Mouse (Mus musculus) ZHBTc4 (cell line): Measurements from ENCODE around the gene Rgs12.

Experiments
- DNase-seq: peaks from one replicate; pipeline ENCODE4 v3.0.0-alpha.2; 2011; ENCODE audit warnings: low read depth, low spot score

Rgs12 gene

GRCm38 (mm10) chr5:35029755-35030154 lies 80.5 kb downstream of the Rgs12 start:
- DNase-seq = no peak

DNA sequence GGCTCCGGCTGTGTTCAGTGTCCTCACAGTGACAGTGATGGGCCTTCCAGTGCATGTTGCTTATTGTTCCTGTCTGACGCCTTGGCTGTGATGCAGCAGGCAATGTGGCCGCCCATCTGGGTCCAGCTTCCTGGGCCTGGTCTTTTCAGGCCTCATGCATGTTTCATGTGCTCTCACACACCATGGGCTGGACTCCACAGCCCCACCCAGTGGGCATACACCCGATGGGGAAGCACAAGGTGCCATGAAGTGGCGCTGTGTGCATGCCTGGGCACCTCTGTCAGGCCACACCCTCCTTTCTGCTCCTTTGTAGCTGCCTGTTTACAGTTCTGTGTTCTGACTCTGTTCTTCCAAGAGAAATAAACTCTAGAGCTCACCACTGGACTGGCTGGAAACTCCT lies 83.8 kb downstream of the Rgs12 start:
- DNase-seq = no peak

DNA sequence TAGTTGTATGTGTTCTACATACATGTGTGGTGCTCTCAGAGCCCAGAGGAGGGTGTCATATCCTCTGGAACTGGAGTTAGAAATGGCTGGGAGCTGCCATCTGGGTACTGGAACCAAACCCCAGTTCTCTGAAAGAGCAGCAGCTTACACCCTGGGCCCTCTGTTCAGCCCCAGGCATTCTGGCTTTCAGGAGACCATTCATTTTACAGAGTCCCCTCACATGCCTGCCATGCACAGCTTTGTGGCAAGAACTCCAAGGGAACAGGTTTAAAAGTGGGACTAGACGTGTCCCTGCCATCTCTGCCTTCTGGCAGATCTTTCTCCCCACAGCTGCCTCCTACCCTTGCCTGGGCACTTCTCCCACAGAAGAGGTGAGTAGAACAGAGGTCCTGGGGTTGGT lies 84.4 kb downstream of the Rgs12 start:
- no peak for DNase-seq

- no peak for DNase-seq
Measured at GRCm38 (mm10) chr5:35035141-35035540, 85.9 kb downstream of the Rgs12 start.

DNA sequence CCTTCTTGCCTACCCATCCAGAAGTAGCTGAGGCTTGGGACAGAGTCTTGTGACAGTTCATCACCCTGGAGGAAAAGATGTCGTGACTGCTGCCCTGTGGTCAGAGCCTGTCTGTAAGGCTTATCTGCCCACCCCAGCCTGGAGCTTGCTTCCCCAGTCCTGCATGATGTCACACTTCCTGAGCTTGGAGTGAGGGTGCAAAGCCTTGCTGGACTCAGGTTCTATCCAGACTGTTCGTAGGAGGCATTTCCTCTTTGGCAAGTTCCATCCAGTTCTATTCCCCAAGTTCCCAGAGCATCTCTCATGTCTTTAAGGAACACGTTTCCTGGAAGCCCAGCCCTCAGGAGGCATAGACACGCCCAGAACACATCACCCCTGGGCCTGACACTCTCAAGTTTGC lies 86.5 kb downstream of the Rgs12 start:
- DNase-seq = peak; percentile 49

GRCm38 (mm10) chr5:35037438-35037837 lies 88.2 kb downstream of the Rgs12 start:
- DNase-seq = no peak

DNA sequence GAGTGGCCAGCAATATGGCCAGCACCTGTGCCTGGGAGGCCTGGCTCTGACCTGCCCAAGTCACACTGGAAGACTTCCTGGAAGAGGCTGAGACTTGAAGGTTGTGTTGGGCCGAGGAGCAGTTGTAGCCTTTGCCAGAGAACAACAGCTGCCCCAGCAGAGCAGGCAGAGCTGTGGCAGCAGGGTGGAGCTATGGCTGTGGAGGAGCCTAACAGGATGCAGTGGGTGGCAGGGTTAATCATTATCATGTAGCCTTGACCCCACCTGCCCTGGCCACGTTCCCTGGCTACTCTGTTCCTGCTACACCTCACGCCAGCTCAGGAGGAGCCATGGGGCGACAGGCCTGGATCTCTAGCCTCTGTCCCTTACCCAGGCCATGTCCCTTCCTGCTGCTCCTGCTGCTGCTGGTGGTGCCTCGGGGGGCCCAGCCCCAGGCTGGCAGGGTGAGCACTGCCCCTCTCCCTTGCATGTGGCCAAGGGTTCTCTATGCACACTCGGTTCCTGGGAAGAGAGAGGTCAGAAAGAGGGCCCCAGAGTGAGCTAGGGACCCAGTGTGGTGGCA lies 92.1 kb downstream of the Rgs12 start, which contains the start of gene Hgfac:
Hgfac (plus strand) TSS at position 242 of the 562 bp plus-strand sequence.
- DNase-seq = no peak

DNA sequence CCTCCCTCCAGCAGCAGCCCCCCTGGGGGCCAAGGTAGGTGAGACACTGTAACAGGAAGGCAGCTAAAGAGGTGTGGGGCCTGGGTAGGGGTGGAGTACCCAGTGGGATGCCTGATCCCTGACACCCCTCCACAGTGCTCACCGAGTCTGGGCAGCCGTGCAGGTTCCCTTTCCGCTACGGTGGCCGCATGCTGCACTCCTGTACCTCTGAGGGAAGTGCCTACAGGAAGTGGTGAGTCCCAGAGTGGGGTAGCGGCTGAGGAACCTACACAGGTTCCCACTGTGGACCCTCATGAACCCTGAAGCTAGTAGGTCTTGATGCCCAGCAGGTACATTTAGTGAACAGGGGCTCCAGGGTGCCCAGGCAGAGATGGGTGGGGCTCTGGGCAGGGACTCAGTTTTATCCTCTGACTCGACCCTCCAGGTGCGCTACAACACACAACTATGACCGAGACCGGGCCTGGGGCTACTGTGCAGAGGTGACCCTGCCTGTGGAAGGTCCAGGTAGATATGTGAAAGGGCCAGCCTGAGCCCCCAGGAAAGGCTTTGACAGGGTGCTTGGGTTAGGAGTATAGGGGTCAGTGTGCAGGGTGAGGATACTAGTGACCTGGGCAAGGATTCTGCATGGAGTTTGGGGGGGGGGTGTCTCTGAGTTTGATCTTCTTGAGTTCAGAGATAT lies 93.3 kb downstream of the Rgs12 start:
- no peak for DNase-seq

DNA sequence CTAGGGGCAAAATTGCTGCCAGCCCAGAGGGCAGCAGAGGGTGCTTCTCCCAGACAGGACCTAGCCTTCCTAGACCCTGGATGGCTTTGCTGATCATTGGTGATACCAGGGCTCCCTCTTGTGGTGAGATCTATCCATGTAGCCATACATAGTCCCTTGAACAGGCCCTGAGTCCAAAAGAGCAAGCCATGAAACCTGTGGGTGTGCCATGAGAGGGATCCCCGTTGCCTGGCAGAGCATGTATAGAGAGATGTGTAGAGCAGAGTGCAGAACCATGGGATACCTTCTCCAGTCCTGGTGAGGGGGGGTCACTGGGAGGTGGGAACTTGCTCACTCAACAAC lies 93.8 kb downstream of the Rgs12 start:
- peak; percentile 77 for DNase-seq

DNA sequence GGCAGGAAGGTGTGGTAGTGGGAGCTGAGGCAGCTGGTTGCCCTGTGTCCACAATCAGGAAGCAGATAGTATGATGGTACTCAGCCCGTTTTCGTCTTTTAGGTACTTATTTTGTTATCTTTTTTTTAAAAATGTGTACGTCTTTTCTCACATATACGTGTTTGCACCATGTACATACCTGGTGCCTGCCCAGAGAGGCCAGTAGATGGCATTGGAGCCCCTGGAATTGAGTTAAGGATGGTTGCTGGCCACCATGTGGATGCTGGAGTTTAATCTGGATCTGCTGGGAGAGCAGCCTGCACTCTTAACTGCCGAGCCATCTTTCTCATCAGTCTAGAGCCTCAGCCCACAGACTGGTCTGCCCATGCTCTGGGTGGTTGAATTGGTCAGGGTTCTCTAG lies 101.3 kb downstream of the Rgs12 start:
- DNase-seq = peak; percentile 15

GRCm38 (mm10) chr5:35054628-35055027 lies 105.4 kb downstream of the Rgs12 start:
- no peak for DNase-seq

- peak; percentile 44 for DNase-seq
Measured at GRCm38 (mm10) chr5:35055076-35055475, 105.8 kb downstream of the Rgs12 start.

- DNase-seq = peak; percentile 34
Measured at GRCm38 (mm10) chr5:35056604-35057432, 107.6 kb downstream of the Rgs12 start, which contains the start of gene Dok7. Gene Dok7 (plus strand): TSS chr5:35056766.

DNA sequence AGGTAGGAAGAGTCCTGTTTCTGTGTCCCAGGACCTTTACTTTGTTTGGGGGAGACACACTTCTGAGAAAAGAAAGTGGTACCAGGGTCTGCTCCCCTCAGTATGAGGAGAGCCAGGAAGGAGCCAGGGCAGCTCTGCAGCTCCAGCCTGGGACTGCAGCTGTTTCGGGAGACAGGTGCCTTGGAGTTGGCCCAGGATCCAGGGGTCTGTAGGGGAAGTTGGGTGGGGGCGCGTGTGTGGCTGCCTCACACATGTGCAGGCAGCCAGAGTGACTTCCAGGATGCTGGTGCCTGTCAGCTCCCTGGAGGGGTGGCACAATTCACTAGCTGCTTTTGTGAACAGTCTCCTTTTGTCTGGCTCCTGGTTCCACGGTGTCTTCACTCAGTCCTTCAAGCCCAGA lies 108.3 kb downstream of the Rgs12 start:
- DNase-seq = no peak

DNA sequence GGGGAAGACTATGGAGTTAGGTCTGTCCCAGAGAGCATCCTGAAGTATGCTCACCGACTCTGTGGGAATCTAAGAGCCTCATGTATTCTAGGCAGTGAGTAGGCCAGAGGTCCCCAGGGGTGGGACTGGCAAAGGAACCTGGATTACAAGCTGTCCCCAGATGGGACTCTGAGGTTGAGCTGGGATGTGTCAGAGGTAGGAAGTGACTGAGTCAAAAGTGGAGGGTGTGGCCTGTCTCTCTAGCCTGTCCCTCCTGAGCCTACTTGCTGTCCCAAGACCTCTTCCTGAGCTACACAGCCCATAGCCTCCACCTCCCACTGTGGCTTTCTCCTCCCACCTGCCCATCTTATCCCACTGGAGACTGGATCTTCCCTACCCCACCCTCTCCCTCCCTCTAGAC lies 109.0 kb downstream of the Rgs12 start:
- DNase-seq = no peak

GRCm38 (mm10) chr5:35060098-35060497 lies 110.9 kb downstream of the Rgs12 start:
- DNase-seq = no peak

DNA sequence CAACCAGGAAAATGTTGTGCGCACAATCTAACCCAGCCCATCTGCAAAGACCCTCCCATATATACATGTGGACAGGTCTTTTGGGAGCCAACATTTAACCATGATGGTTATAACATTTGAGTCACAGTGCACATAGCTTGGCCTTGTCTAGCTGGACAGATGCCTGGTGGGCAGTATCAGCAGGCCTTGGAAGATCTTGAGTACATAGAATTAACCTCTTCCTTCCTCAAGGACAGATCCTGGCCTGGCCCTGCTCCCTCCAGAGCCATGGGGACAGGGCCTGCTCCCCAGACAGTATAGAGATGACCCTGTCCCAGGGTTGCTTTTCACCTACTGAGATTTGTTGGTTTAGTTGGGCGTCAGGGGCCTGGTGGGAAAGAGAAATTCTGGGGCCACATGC lies 120.6 kb downstream of the Rgs12 start:
- DNase-seq = no peak

DNA sequence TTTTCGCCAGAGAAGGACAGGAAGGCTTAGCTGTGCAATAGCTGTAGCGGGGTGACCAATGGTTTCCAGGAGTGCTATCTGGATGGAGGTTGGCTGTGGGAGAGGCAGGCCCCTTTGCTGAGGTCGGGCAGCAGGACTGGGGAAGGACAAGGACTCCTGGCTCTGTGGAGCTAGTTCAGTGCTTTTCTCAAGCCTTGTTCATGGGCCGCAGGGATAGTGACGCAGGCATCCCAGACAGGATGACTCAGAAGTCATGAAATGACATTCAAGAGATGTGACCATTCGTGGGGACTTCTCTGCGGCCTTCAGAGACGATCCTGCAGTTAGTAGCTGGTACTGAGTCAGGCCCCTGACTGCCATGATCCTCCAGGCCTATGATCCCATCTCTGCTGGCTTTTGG lies 121.1 kb downstream of the Rgs12 start:
- DNase-seq = no peak

GRCm38 (mm10) chr5:35070953-35071352 lies 121.7 kb downstream of the Rgs12 start:
- no peak for DNase-seq

GRCm38 (mm10) chr5:35071855-35072254 lies 122.6 kb downstream of the Rgs12 start:
- no peak for DNase-seq

GRCm38 (mm10) chr5:35073235-35073634 lies 124.0 kb downstream of the Rgs12 start:
- DNase-seq = no peak

GRCm38 (mm10) chr5:35073992-35074391 lies 124.7 kb downstream of the Rgs12 start:
- DNase-seq = no peak

DNA sequence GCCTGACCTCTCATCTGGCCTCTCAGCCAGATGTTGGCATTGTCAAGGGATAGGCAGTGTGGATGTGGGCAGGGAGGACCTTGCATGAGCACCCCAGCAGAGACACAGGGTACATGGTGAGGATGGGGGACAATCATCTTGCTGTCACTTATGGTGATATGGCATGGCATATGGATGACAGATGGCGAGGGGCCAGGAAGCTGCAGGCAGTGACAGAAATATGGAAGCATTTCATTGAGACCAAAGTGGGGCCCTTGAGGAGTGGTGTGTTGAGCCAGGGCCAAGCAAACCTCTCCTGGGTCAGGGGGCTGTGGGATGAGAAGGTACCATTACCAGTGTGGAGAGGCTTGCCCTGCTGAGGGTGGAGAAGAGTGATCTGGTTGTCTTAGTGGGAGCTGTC lies 127.1 kb downstream of the Rgs12 start:
- no peak for DNase-seq
